7 mouse cellular contexts compared by ENCODE assay signal in genomic region chr1:155722185-155722584, GRCm38 (mm10). TPM values are rescaled to one million over a fixed set of nuclear protein-coding genes. Genes with fewer than 3 reads are reported as not detected.
DNase-seq lines count a peak whose midpoint lies in the region; ATAC-seq and TF ChIP-seq lines count a peak whose summit lies in the region.

No protein-coding gene starts in this region.

- no peak for TF ChIP-seq CTCF in ES-Bruce4 (IDR thresholded peaks at IDR 0.05; ENCODE audit: low read depth, low read length)
- no peak for TF ChIP-seq CTCF in cerebellum, adult 2 months (IDR thresholded peaks at IDR 0.05; ENCODE audit: borderline replicate concordance, insufficient read depth, low read depth, low read length)

- H3K4me1 ChIP-seq in ES-Bruce4 (ENCODE audit: control insufficient read depth, insufficient read depth, low read length): no peaks in the 10 kb centered on the region
- H3K4me1 ChIP-seq in forebrain, embryonic 16.5 days (replicated peaks; ENCODE audit: control insufficient read depth, insufficient read depth, low read length): 0 out of 2 replicates have a peak, but pooled peaks cover 3% of the 10 kb centered on the region
- H3K4me1 ChIP-seq in midbrain, embryonic 14.5 days (ENCODE audit: control insufficient read depth, insufficient read depth, low read length): no peaks in the 10 kb centered on the region
- no peaks in the 10 kb centered on the region for H3K4me1 ChIP-seq in cerebellum, adult 2 months (ENCODE audit: control insufficient read depth, insufficient read depth, low read length)

- H3K27me3 ChIP-seq in ES-Bruce4 (ENCODE audit: control insufficient read depth, insufficient read depth, low read length, poor library complexity, severe bottlenecking): no peaks in the 10 kb centered on the region
- peaks cover 14% of the 10 kb centered on the region for H3K27me3 ChIP-seq in forebrain, embryonic 16.5 days (replicated peaks; ENCODE audit: control insufficient read depth, insufficient read depth, low read length)
- H3K27me3 ChIP-seq in midbrain, embryonic 14.5 days (ENCODE audit: control insufficient read depth, insufficient read depth, low read length): peaks cover 51% of the 10 kb centered on the region
- no peaks in the 10 kb centered on the region; the same call in 1 of the 2 replicates for H3K27me3 ChIP-seq in cerebellum, adult 2 months (ENCODE audit: control insufficient read depth, insufficient read depth, low read length)

- no peaks in the 10 kb centered on the region for H3K36me3 ChIP-seq in ES-Bruce4 (ENCODE audit: control insufficient read depth, insufficient read depth, low read length, poor library complexity, severe bottlenecking)
- H3K36me3 ChIP-seq in forebrain, embryonic 16.5 days (ENCODE audit: control insufficient read depth, insufficient read depth): no peaks in the 10 kb centered on the region
- no peaks in the 10 kb centered on the region for H3K36me3 ChIP-seq in midbrain, embryonic 14.5 days (ENCODE audit: control insufficient read depth, insufficient read depth, low read length)

- 0% methylated on average over 13 of the region's 13 CpGs for WGBS in forebrain, embryonic 16.5 days
- under 1% methylated on average over 13 of the region's 13 CpGs for WGBS in midbrain, embryonic 14.5 days
- 3% methylated on average over 13 of the region's 13 CpGs for WGBS in cerebellum, adult 2 months

- peak overlapping the region; percentile 41 for H3K4me2 ChIP-seq in forebrain, embryonic 16.5 days (ENCODE audit: low read length)
- H3K4me2 ChIP-seq in midbrain, embryonic 14.5 days (ENCODE audit: low read length): peak overlapping the region; percentile 23

- ATAC-seq in forebrain, embryonic 16.5 days: peak; percentile 32; the same call in 1 of the 2 replicates
- no peak for ATAC-seq in midbrain, embryonic 14.5 days (ENCODE audit: low FRiP score, low TSS enrichment)

- TF ChIP-seq POLR2A in ES-Bruce4 (IDR thresholded peaks at IDR 0.05; ENCODE audit: insufficient read depth, low read length): no peak
- no peak for TF ChIP-seq POLR2A in cerebellum, adult 2 months (IDR thresholded peaks at IDR 0.05; ENCODE audit: borderline replicate concordance, insufficient read depth, low read length)

- peak; percentile 69 for DNase-seq in ZHBTc4 (ENCODE audit: low read depth, low spot score)
- peak; percentile 85 for DNase-seq in kidney, postnatal 10 days
- DNase-seq in midbrain, embryonic 14.5 days: peak; percentile 64
- DNase-seq in cerebellum, postnatal 36 days: no peak
- DNase-seq in cerebellum, adult 2 months: no peak

- H3K9me3 ChIP-seq in ES-Bruce4 (replicated peaks; ENCODE audit: control insufficient read depth, insufficient read depth, low read length, poor library complexity, severe bottlenecking): no peaks in the 10 kb centered on the region; the same call in 1 of the 2 replicates
- H3K9me3 ChIP-seq in forebrain, embryonic 16.5 days (ENCODE audit: control insufficient read depth, low read length): no peaks in the 10 kb centered on the region
- H3K9me3 ChIP-seq in midbrain, embryonic 14.5 days (ENCODE audit: control insufficient read depth, low read length): peaks cover 2% of the 10 kb centered on the region; the same call in 1 of the 2 replicates

- no peak overlapping the region for H3K27ac ChIP-seq in ES-Bruce4 (ENCODE audit: insufficient read depth, low read length)
- no peak overlapping the region for H3K27ac ChIP-seq in forebrain, embryonic 16.5 days (ENCODE audit: low read length)
- H3K27ac ChIP-seq in midbrain, embryonic 14.5 days (replicated peaks; ENCODE audit: low read depth, low read length): no peak overlapping the region
- H3K27ac ChIP-seq in cerebellum, adult 2 months (ENCODE audit: insufficient read depth, low read length): no peak overlapping the region

- H3K9ac ChIP-seq in ES-Bruce4 (ENCODE audit: low read depth, poor library complexity, severe bottlenecking): no peak overlapping the region
- H3K9ac ChIP-seq in forebrain, embryonic 16.5 days (replicated peaks; ENCODE audit: low read depth, low read length): peak overlapping the region; percentile 33
- no peak overlapping the region for H3K9ac ChIP-seq in midbrain, embryonic 14.5 days (replicated peaks; ENCODE audit: low read length)

- 0 out of 2 replicates have a peak, but pooled peaks have one; percentile 39 for TF ChIP-seq EP300 in ES-Bruce4 (IDR thresholded peaks at IDR 0.05; ENCODE audit: insufficient read depth, low read depth, low read length)

- peak overlapping the region; percentile 40; the same call in 1 of the 2 replicates for H3K4me3 ChIP-seq in ES-Bruce4 (ENCODE audit: low read depth, low read length)
- peak overlapping the region; percentile 21 for H3K4me3 ChIP-seq in forebrain, embryonic 16.5 days (replicated peaks; ENCODE audit: low read length)
- H3K4me3 ChIP-seq in midbrain, embryonic 14.5 days (replicated peaks; ENCODE audit: low read depth, low read length): no peak overlapping the region
- no peak overlapping the region for H3K4me3 ChIP-seq in cerebellum, adult 2 months (replicated peaks; ENCODE audit: insufficient read depth, low read depth, low read length)

RNA-seq across cellular contexts. Expression of gene Lhx4, which starts 29.3 kb away (rescaled TPM):
- not detected in 2 replicates for polyA plus RNA-seq in ES-Bruce4 (2011; ENCODE audit: insufficient read depth, insufficient read length, low read depth, missing spikeins)
- polyA plus RNA-seq in forebrain, embryonic 16.5 days (2015; fragmentation: Nextera tagmentation; extraction: Ambion mirVana): not detected in 2 replicates
- 1.8 and 3.5 TPM in 2 replicates for polyA plus RNA-seq in midbrain, embryonic 14.5 days (2014; fragmentation: Nextera tagmentation; extraction: Ambion mirVana)
- polyA plus RNA-seq in cerebellum, adult 2 months (2012; rRNA removed): 0.55 and 1.0 TPM in 2 replicates

Comparison
In these comparisons a context has a peak if more than half of its experiments do, and no peak if none do; other contexts are left out.
1. H3K4me3 ChIP-seq: peak in ES-Bruce4 (single experiment) and forebrain, embryonic 16.5 days (single experiment); none in midbrain, embryonic 14.5 days (single experiment) and cerebellum, adult 2 months (single experiment).
2. DNase-seq: peak in ZHBTc4 (single experiment), kidney, postnatal 10 days (single experiment) and midbrain, embryonic 14.5 days (single experiment); none in cerebellum, postnatal 36 days (0 of 2) and cerebellum, adult 2 months (0 of 2).